Mouse (Mus musculus) c-Kit-positive CD71-negative TER-119-negative erythroid progenitor cells, embryonic 14.5 days (primary cell): ENCODE data around the gene Nab2.

Source experiments
- DNase-seq: peaks from one replicate; pipeline ENCODE4 v3.0.0-alpha.2; 2013; ENCODE audit warnings: low read depth

Nab2 gene

GRCm38 (mm10) chr10:127614236-127615033, 53.9 kb downstream of the Nab2 start:
- DNase-seq = no peak

DNA sequence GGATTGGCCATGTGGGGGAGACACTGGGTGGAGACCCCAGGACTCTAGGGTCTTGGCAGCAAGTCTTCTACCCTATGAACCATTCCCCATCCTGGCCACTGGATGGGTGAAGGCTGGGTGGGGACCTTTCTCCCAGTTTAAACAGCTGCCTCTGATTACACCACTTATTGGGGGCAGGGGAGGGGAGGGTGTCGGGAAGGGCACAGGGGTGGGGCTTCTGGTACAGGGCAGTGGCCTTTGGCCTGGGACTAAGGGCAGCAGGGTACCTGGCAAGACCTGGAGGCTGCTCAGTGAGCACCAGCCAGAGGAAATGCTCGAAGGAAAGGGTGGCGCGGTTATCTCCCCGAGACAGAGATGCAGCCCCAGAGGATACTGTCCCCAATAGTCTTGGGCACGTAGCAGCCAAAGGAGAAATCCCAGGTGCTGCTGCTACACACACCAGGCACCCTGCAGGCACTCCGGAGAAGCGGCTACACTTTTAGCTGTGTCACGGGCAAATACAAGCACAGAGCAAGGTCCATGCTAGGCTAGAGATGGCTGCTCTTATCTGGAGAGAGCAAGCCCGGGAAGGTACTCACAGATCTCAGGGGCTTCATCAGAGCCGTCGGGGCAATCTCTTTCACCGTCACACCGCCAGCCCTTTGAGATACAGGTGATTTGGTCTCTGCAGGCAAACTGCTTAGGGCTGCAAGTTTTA, 56.1 kb downstream of the Nab2 start:
- DNase-seq = no peak
